ENCODE assay signal across 25 mouse cellular contexts in the genomic region with DNA sequence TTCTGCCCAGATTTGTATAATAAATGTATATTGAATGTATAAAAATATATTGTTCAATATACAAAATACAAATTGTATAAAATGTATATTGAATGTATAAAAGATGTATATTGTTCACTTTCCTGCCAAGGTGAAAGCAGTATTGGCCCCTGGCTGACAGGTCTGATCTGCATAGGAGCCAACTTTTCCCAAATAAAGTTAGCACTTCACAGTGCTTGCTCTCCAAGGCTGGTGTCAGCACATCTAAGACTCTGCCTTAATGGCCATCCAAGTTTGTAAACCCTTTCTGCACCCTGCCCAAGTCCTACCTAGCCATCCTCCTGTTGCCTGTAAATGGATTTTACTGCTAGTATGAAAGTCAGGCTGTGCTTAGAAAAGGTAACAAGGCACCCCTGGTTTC.
"Had no signal": no experiment of that assay in that cellular context is flagged by ENCODE, and none has a peak within 500 bp of the region (broad histone marks: within the 10 kb centered on the region; RNA-seq: fewer than 3 reads in every experiment).

No protein-coding gene starts in this region.

- H3K4me2 ChIP-seq: heart, embryonic 11.5 days; heart, embryonic 13.5 days; heart, embryonic 15.5 days; hindbrain, embryonic 13.5 days; hindbrain, embryonic 15.5 days; kidney, embryonic 15.5 days; limb, embryonic 12.5 days; liver, embryonic 12.5 days had no signal

- H3K4me1 ChIP-seq: heart, embryonic 13.5 days; hindbrain, embryonic 15.5 days; kidney, embryonic 15.5 days; liver, embryonic 12.5 days had no signal

- H3K4me3 ChIP-seq: heart, adult 2 months; heart, embryonic 13.5 days; heart, embryonic 15.5 days; hindbrain, embryonic 13.5 days; hindbrain, embryonic 15.5 days; kidney, embryonic 15.5 days; limb, embryonic 12.5 days; liver, embryonic 12.5 days had no signal

- H3K27ac ChIP-seq: heart, adult 2 months; heart, embryonic 13.5 days; heart, embryonic 15.5 days; hindbrain, embryonic 13.5 days; hindbrain, embryonic 15.5 days; hindbrain, postnatal 0 days; kidney, embryonic 15.5 days; kidney, postnatal 0 days; limb, embryonic 12.5 days; liver, embryonic 12.5 days; liver, embryonic 14.5 days had no signal

- H3K27me3 ChIP-seq: heart, embryonic 13.5 days; heart, embryonic 15.5 days; hindbrain, embryonic 13.5 days; hindbrain, embryonic 15.5 days; kidney, embryonic 15.5 days; limb, embryonic 12.5 days had no signal

- ATAC-seq: hindbrain, postnatal 0 days; intestine, embryonic 16.5 days; liver, embryonic 12.5 days had no signal

- H3K9ac ChIP-seq: heart, embryonic 13.5 days; heart, embryonic 15.5 days; hindbrain, embryonic 13.5 days; hindbrain, embryonic 15.5 days; kidney, embryonic 15.5 days; limb, embryonic 12.5 days; liver, embryonic 12.5 days; liver, embryonic 14.5 days had no signal

- H3K36me3 ChIP-seq: heart, embryonic 15.5 days; hindbrain, embryonic 13.5 days; hindbrain, embryonic 15.5 days; kidney, embryonic 15.5 days; limb, embryonic 12.5 days; liver, embryonic 12.5 days had no signal

- DNase-seq: gastrocnemius, postnatal 14 days; gastrocnemius, postnatal 36 days; heart, adult 11 months; heart, adult 2 months; heart, postnatal 36 days; kidney, adult 11 months; kidney, adult 2 months; kidney, adult 9 months; kidney, postnatal 14 days; kidney, postnatal 36 days; layer of hippocampus, adult 9-11 months; layer of hippocampus, postnatal 36 days; left cerebral cortex, postnatal 4 days had no signal

- H3K9me3 ChIP-seq: heart, embryonic 13.5 days; heart, embryonic 15.5 days; hindbrain, embryonic 13.5 days; hindbrain, embryonic 15.5 days; kidney, embryonic 15.5 days; limb, embryonic 12.5 days; liver, embryonic 12.5 days had no signal
